Mouse (Mus musculus) intestine, postnatal 0 days (tissue): ENCODE measurements around the gene Syne2. TPM values are rescaled to one million over a fixed set of nuclear protein-coding genes. Genes with fewer than 3 reads are reported as not detected.

Experiments
- ATAC-seq: fragments of 200-750 bp; cut with Nextera tagmentation; 2 replicates; pipeline ENCODE4 v1.8.0; 2017; ENCODE audit warnings: mild to moderate bottlenecking, moderate TSS enrichment, moderate library complexity
- H3K27ac ChIP-seq: fragments of 300-500 bp; sonication (generic); 2 replicates; pipeline ENCODE4 v1.5.1; 2014; ENCODE audit warnings: mild to moderate bottlenecking, low read depth, low read length, moderate library complexity
- H3K27me3 ChIP-seq: fragments of 300-500 bp; sonication (generic); replicated peaks from 2 replicates; pipeline ENCODE4 v1.6.1; 2014; ENCODE audit warnings: low read length, mixed read lengths; ENCODE audit not compliant: control insufficient read depth, insufficient read depth
- H3K36me3 ChIP-seq: fragments of 300-500 bp; sonication (generic); 2 replicates; pipeline ENCODE4 v1.6.1; 2014; ENCODE audit warnings: mild to moderate bottlenecking, moderate library complexity; ENCODE audit not compliant: control insufficient read depth, insufficient read depth
- H3K4me1 ChIP-seq: fragments of 300-500 bp; sonication (generic); replicated peaks from 2 replicates; pipeline ENCODE4 v1.6.1; 2014; ENCODE audit warnings: antibody characterized with exemption, low read length, mixed read lengths; ENCODE audit not compliant: control insufficient read depth, insufficient read depth
- H3K4me2 ChIP-seq: fragments of 300-500 bp; sonication (generic); replicated peaks from 2 replicates; pipeline ENCODE4 v1.6.1; 2014; ENCODE audit warnings: low read depth, mild to moderate bottlenecking, moderate library complexity
- H3K4me3 ChIP-seq: fragments of 300-500 bp; sonication (generic); 2 replicates; pipeline ENCODE4 v1.5.1; 2014; ENCODE audit warnings: low read depth, low read length
- H3K9ac ChIP-seq: fragments of 300-500 bp; sonication (generic); 2 replicates; pipeline ENCODE4 v1.6.1; 2014; ENCODE audit warnings: mild to moderate bottlenecking, low read depth, low read length
- H3K9me3 ChIP-seq: fragments of 300-500 bp; sonication (generic); 2 replicates; pipeline ENCODE4 v1.6.1; 2016; ENCODE audit warnings: mixed run types; ENCODE audit not compliant: control insufficient read depth
- CTCF ChIP-seq: sonication (generic); IDR thresholded peaks from 2 replicates; pipeline ENCODE4 v1.5.1; 2016; ENCODE audit warnings: low read depth, mild to moderate bottlenecking, control low read depth, antibody characterized with exemption, moderate library complexity
- WGBS: fragments of 180-500 bp; shearing (Covaris S2); extraction: QIAGEN DNeasy Blood & Tissue Kit; methylation state at CpG from one replicate; pipeline ENCODE4 v1.1.7; 2014; 5-methylcytosine and 5-hydroxymethylcytosine counted together
- polyA plus RNA-seq: library from polyadenylated mRNA; unstranded; fragments of >200 nt; fragmentation: Nextera tagmentation; extraction: Ambion mirVana; gene quantifications from 2 replicates; pipeline ENCODE4 v1.2.1, GENCODE M21; 2015

The Syne2 gene
- polyA plus RNA-seq, 1 experiment from 2014 or later, result 14.5 TPM

- no peaks in the 10 kb centered on the region for H3K9me3 ChIP-seq
- H3K4me2 ChIP-seq, result no peak overlapping the region
- H3K4me3 ChIP-seq, result no peak overlapping the region
- H3K27me3 ChIP-seq, result no peaks in the 10 kb centered on the region
- no peak overlapping the region for H3K27ac ChIP-seq
- no peak for TF ChIP-seq CTCF
- WGBS, result 79% methylated on average over 11 of the region's 11 CpGs
- H3K4me1 ChIP-seq, result no peaks in the 10 kb centered on the region
- H3K36me3 ChIP-seq, result peaks cover 52% of the 10 kb centered on the region
- no peak overlapping the region for H3K9ac ChIP-seq
- no peak for ATAC-seq
Measured at GRCm38 (mm10) chr12:75922900-75923299, 105.0 kb downstream of the Syne2 start.

- no peak for ATAC-seq
- Histone ChIP-seq H3K9ac (no peak overlapping the region), H3K4me3 (no peak overlapping the region), H3K36me3 (peaks cover 65% of the 10 kb centered on the region), H3K4me1 (no peaks in the 10 kb centered on the region), H3K27ac (no peak overlapping the region), H3K9me3 (no peaks in the 10 kb centered on the region), H3K4me2 (no peak overlapping the region), H3K27me3 (no peaks in the 10 kb centered on the region)
- TF ChIP-seq CTCF, result no peak
- 93% methylated on average over 11 of the region's 11 CpGs for WGBS
Measured at GRCm38 (mm10) chr12:75924852-75925251, 106.9 kb downstream of the Syne2 start.

DNA sequence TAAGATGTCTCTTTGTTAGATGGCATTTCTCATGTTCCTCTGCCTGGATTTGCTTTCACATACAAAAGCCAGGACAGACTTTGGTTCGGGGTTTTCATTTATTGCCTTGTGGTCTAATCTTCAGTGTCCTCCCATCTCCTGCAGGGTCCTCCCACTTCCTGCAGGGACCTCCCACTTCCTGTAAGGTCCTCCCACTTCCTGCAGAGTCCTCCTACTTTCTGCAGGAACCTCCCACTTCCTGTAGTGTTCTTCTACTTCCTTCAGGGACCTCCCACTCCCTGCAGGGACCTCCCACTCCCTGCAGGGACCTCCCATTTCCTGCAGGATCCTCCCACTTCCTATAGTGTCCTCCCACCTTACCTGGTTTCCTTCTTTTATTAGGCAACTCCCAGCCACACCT, 109.7 kb downstream of the Syne2 start:
- no peaks in the 10 kb centered on the region for H3K4me1 ChIP-seq
- no peak overlapping the region for H3K9ac ChIP-seq
- H3K4me3 ChIP-seq, result no peak overlapping the region
- H3K27ac ChIP-seq, result no peak overlapping the region
- no peaks in the 10 kb centered on the region for H3K9me3 ChIP-seq
- H3K4me2 ChIP-seq, result no peak overlapping the region
- 62% methylated on average over 1 of the region's 1 CpGs for WGBS
- H3K36me3 ChIP-seq, result peaks cover 77% of the 10 kb centered on the region
- no peak; the same call in 1 of the 2 replicates for ATAC-seq
- TF ChIP-seq CTCF, result no peak
- H3K27me3 ChIP-seq, result no peaks in the 10 kb centered on the region

GRCm38 (mm10) chr12:75933561-75933960, 115.6 kb downstream of the Syne2 start:
- no peaks in the 10 kb centered on the region for H3K9me3 ChIP-seq
- no peaks in the 10 kb centered on the region for H3K4me1 ChIP-seq
- H3K27me3 ChIP-seq, result no peaks in the 10 kb centered on the region
- ATAC-seq, result no peak
- H3K27ac ChIP-seq, result no peak overlapping the region
- H3K4me3 ChIP-seq, result no peak overlapping the region
- no peak for TF ChIP-seq CTCF
- H3K36me3 ChIP-seq, result peaks cover 57% of the 10 kb centered on the region
- 81% methylated on average over 4 of the region's 4 CpGs for WGBS
- no peak overlapping the region for H3K9ac ChIP-seq
- H3K4me2 ChIP-seq, result no peak overlapping the region

DNA sequence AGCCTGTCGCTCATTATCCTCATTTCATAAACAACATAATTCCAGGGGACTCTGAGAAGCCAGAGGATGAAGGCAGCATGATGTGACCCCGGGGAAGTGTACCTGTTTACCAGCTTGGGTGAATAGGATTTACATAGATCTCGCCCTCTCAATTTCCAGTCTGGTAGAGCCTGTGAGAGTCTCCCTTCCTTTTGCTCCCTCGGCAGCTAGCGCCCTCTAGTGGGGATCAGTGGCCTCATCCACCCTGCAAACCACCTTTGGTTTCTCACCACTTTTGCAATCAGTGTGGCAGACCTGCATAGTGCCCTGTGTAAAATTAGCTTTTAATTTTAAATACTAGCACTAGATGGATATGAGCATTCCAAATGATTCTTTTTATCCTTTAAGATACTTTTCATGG, 133.4 kb downstream of the Syne2 start:
- no peaks in the 10 kb centered on the region for H3K4me1 ChIP-seq
- no peak overlapping the region for H3K9ac ChIP-seq
- H3K36me3 ChIP-seq, result peaks cover 26% of the 10 kb centered on the region
- H3K27ac ChIP-seq, result no peak overlapping the region
- no peak for ATAC-seq
- WGBS, result 61% methylated on average over 5 of the region's 5 CpGs
- no peaks in the 10 kb centered on the region for H3K9me3 ChIP-seq
- no peaks in the 10 kb centered on the region for H3K27me3 ChIP-seq
- no peak overlapping the region for H3K4me2 ChIP-seq
- TF ChIP-seq CTCF, result peak; percentile 79
- H3K4me3 ChIP-seq, result no peak overlapping the region

DNA sequence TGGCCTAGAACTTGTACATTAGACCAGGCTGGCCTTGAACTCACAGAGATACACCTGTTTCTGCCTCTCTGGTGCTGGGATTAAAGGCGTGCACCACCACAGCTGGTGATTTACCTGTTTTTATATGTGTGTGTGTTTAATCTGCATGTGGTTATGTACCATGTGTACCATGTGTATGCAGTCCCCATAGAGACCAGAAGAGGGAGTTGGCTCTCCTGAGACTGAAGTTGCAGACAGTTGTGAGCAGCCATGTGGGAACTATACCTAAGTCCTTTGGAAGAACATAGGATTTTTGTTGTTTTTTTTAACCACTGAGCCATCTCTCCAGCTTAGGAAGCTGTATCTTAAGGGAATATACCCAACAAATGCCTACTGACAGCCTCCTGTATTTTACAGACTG, 134.1 kb downstream of the Syne2 start:
- no peak overlapping the region for H3K9ac ChIP-seq
- no peaks in the 10 kb centered on the region for H3K27me3 ChIP-seq
- no peaks in the 10 kb centered on the region for H3K4me1 ChIP-seq
- no peak overlapping the region for H3K27ac ChIP-seq
- H3K36me3 ChIP-seq, result peaks cover 30% of the 10 kb centered on the region
- no peaks in the 10 kb centered on the region for H3K9me3 ChIP-seq
- 100% methylated on average over 1 of the region's 1 CpGs for WGBS
- H3K4me3 ChIP-seq, result no peak overlapping the region
- TF ChIP-seq CTCF, result peak; percentile 27; the same call in 1 of the 2 replicates
- ATAC-seq, result no peak
- no peak overlapping the region for H3K4me2 ChIP-seq
